Mouse (Mus musculus): Measurements from ENCODE around the gene Fhit.

GRCm38 (mm10) chr14:9787389-9787788 is 1374.4 kb downstream of the Fhit start:
- no peak for TF ChIP-seq GATA1 (IDR thresholded peaks at IDR 0.05; ENCODE audit: borderline replicate concordance, low read length)
- no peak for TF ChIP-seq FLI1 (IDR thresholded peaks at IDR 0.05; ENCODE audit: low read length)

All from megakaryocyte, embryonic 14.5 days (primary cell).